Mouse (Mus musculus) ovary, postnatal 14 days (tissue): ENCODE data around the gene Ptpn13.

Source experiments
- DNase-seq: peaks from one replicate; pipeline ENCODE4 v3.0.0; 2022; ENCODE audit warnings: low spot score

Gene Ptpn13

DNA sequence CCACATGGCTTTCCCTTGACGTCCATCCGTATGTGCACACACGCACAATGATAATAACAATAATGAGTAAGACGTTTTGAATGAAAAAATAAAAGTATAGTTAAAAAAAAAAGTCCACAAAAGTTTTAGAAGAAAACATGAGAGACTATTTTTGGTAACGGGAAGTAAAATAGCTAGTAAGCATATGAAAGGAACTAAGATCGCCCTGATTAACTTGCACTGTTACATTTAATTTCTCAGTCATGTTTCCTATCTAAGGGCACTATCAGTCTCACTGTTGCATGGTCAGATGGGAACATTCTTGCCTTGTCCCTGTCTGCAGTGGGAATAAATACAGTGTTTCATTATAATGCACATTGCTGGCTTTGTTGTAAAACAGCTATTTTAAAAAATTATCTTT lies 2.4 kb upstream of the Ptpn13 start:
- DNase-seq = no peak

DNA sequence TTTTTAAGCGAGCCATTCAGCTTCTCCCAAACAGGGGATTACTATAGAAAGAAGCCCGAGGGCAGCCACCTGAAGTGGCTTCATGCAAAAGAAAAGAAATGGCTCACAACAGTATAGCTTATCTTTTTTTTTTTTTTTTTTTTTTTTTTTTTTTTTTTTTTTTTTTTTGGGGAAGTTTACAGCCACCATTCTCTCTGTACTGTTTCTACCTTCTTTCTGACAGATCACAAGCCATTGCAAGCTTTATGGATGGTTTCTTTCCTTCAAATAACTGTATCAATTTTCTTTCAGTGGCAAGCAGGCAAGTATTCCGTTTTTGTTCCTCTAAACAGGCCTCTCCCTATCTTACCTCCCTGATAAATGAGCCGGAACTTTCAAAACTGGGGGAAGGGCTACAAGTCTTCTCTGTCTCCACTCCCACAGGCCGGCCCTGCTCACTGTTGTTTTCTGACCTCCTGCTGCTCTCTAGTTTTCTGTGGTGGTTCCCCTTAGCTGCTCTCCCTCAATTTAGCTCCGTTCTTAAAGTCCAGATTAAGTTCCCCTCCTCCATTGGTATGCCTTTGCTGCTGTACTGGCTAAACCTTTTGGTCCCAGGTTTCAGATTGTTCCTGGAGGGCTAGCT lies 1.6 kb upstream of the Ptpn13 start:
- no peak for DNase-seq

DNA sequence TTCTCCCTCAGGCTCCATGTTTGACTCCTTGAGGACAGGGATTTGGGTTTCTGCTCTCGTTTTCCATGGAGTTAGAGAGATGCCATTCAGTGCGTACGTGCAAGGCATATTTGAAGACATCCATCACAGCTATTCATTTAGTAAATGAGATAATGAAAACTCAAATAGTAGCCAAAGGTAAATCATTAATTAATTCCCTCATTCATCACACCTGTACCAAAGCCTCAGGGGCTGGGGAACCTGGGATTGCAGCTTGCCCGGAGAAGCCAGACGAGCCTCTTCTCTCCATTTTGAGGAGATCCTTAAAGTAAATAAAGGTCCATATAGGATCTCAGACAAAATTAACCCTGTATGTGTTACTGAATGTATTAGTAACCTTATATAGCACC lies 1.1 kb upstream of the Ptpn13 start:
- no peak for DNase-seq

DNA sequence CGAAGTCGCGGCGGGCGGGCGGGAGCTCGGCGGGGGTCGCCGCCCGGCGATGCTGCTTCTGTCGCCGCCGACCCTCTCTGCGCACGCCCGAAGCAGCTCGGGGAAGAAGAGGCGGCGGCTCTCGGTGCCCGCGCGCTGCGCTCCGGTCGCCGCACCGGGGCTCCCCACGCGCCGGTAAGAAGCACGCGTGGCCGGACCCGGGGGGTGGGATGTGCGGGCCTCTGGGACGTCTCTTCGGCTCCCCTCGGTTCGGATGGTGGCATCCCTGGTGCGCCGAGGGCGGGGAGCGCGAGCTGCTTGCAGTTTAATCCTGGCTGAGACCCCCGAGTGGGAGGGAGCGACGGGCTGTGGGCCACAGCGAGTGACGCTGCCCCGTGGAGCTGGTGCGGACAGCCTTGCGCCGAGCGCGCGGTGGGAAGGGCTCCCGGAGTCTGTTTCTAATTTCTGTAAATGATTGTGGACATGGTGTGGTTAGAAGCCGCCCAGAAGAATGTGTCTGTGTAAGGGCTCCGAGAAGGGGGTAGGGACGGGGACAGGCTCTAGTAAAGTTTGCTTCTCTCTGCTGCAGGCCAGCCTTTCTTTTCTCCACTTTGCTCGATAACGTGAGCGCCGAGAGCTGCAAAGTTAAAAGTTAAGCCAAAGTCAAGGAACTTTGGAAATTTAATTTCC lies 505 bp downstream of the Ptpn13 start:
- DNase-seq = peak; percentile 46

DNA sequence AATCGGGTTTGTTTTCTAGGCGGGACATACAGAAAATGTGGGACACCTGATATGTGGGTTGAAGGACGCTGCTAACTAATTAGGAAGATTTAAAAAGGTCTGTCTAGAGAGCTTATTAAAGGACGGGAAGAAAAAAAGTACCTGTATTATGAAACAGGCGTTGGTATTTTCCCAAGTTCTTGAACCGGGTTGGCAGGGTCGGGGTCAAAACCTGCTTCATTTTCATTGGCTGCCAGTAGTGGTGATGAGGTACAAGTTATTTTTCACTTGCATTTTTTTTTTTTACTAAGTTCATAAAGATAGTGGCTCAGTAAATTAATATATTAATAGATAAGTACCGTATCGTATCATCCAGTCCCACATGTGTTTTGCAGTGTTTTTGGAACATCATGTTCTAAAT lies 1.3 kb downstream of the Ptpn13 start:
- no peak for DNase-seq

DNA sequence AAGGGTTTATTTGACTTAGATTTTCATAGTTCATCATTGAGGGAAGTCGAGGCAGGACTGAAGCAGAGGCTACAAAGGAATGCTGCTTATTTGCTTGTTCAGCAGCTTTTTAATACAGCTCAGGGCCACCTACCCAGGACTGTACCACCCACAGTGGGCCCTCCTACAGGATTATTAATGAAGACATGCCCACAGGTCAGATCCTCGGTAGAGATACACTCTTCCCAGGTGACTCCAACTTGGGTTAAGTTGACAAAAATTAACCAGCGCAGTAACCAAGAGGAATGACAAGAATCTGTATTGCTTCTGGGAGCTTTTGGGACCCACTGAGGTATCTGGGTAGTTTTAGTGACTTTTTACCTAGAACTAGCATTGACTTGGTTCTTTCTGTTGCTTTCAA lies 6.0 kb downstream of the Ptpn13 start:
- DNase-seq = no peak

DNA sequence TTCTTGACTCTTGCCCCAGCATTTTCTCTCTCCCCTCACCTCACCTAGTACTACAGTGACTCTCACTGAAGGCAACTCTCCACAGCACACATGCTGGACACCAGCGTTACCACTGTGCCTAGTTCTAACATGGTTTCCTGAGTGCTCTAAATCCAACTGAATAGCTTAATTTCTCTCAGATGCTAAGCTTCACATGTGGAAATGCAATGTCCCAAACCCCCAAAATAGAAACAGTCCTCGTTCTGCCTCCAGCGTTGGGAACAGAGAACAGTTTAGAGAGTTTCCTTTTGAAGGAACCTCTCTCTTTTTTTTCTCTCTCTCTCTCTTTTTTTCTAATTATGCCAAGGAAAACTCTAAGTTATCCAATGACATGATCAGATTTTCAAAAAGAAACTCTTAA lies 6.5 kb downstream of the Ptpn13 start:
- no peak for DNase-seq

DNA sequence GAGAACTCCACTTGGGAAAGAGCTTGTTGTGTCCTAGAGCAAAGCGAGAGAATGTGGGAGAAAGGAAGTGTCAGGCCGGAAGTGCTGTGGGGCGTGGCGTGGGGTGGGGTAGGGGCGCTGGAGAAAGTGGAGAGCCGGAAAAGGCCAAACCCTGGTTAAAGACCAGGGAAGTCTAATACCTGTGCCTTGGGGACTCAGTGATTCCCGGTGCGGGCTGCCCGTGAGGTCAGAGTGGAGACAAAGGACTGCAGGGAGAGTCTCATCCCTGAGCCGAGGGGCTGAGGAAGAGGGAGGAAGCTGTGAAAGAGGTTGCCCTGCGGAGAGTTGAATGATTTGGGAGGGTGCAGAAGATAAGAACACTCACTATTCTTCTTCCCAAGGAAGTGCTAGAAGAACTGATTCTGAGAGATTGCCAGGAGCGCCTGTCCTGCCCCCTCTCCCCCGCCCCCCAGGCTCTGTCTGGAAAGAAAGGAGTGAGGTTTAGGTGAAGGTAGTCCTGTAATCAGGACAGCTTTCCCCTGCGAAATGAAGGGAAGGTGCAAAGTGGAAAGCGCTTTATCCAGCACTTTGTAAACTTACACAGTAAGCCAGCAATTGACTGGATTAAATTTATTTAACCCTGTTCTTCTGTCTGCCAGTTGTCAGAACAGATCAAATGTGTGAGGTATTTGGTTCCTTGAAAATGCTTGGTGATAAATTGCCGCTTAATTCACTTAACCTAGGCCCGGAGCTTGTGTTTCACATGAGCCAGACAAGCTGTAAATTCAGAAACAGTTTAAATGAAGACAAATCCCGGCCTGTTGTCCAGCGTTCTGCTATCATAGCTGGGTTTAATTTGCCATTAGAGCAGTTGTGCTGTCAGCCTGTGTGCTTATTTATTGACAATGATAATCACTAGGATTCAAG lies 11.3 kb downstream of the Ptpn13 start:
- DNase-seq = no peak

DNA sequence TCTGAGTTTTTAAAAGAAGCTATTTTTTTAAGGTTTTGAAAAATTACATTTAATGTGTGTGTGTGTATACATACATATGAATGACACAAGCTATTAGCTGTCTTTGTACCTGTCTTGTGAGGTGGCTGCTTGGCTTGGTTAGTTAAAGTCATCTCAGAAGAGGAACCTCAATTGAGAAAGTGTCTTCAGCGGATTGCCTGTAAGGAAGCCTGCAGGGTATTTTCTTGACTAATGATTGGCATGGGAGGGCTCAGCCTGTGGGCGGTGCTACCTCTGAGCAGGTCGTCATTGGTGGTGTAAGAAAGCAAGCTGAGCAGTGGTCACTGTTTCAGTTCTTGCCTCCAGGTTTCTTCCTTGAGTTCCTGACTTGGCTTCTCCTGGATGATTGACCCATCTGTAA lies 12.7 kb downstream of the Ptpn13 start:
- DNase-seq = no peak

DNA sequence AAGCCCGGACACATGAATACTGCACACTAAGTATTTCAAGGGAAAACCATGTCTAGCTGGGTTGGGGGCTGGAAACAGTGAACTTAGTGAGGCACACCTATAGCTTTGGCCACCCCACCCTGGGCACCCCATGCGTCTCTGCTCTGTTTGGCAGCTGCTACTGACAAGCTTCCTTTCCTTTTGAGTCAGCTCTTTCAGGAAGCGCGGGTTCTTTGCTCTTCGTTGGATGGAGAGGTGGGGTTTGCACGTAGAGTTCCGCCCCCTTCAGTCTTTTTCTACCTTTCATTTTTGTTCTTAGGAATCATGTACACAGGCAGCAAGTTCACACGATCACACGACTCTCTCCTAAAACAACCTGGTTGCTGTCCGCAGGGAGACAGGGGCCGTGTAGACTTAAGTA lies 14.2 kb downstream of the Ptpn13 start:
- no peak for DNase-seq

DNA sequence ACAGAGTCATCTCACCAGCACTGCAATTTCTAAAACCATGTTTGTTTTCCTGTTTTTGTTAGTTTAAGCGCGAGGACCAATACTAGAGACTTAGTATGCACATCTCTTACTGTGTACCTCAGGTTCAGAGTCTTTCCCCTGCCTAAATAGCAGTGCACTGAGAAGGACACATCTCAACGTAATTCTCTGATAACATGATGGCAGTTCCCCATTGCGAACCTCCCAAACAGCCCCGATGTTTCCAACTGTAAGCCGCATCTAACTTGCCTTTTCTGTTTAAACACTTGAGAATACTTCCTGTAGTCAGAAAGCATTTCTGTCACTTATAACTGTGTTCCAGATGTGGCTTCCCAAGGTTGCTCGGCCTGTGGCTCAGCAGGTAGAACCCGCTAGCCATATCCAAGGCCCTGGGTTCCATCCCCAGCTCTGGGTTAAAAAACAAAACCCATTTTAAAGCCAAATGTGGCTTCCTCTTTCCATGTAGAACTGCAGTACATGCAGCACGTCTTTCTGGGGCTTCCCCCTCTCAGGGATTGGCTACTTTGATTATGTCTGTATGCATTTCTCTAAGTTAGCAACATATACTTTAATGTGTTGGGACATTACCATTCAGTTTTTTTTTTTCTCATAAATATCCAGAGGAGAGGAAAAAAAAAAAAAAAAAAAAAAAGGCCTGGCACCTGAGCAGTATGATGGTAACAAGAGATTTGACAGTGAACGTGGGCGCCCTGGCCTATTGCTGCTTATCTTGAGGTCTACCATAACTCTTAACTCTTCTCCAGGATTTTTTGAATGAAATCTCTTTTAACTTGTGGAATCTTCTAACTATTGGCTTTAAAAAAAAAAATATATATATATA lies 15.7 kb downstream of the Ptpn13 start:
- no peak for DNase-seq

DNA sequence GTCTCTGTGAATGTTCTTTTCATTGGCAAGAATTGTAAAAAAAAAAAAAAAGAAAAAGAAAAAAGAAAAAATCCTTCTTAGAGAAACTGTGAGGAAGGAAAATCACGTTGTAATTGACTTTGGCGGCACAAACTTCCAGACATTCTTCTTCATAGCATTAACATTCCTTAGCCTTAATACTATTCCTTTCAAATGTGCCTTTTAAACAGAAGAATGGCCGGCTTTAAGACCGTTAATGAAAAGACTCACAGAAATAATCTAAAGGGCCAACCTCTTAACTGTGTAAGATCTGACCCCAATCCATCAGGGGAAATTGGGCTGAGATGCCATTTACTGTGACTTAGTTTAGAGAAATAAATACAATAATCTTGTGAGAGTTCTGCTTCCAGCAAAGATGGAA lies 16.7 kb downstream of the Ptpn13 start:
- DNase-seq = no peak

DNA sequence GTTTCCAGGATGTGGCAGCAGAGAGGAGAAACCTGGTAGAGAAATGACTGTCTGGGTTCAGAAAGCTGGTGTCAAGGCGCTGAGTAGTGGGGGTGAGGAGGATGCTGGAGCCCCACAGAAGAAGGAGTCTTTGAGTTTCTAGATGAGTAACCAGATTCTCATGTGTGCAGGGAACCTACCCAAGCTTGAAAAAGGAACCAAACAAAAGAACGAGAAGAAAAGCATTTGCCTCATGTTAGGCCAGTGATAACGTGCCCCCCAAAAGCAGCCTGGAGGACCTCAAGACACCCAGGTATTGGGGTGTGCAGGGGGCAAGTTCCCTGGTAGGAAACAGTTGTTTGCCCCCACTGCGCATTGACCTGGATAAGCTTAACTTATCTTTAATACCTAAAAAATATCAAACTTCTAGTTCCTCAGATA lies 17.3 kb downstream of the Ptpn13 start:
- no peak for DNase-seq

DNA sequence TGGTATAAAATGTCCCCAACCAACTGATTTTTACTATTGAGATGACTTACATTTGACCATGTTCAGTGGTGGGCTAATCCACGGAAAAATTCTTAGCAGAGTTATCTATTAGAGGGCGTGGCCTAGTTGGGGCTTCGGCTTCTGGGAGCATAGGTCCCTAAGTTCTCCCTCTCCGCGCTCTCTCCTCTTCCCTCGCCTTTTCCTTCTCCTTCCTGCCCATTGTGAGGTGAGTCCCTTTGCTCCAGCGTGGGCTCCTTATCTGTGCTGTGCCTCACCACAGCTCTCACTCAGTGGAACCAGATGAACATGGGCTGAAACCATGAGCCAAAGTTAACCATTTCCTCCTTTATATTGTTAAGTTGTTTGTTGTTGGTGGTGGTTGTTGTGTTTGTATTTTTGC lies 17.9 kb downstream of the Ptpn13 start:
- no peak for DNase-seq

DNA sequence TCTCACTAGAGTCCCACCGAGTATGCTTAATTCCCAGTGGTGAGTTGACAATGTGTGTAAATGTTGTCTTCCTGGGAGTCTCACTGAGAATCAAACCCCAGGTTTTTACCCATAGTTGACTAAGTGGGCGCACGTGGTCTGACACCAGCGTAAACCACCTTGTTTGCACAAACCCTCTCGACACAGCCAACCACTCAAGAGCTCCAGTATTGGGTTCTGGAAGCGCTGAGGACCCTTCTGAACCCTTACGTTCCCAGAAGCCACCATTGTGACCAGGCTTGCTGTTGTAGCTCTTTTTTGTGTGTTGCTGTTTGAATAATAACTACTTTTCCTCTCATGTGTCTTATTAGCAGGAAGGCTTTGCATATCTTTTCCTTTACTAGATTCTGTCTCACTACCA lies 20.4 kb downstream of the Ptpn13 start:
- no peak for DNase-seq

DNA sequence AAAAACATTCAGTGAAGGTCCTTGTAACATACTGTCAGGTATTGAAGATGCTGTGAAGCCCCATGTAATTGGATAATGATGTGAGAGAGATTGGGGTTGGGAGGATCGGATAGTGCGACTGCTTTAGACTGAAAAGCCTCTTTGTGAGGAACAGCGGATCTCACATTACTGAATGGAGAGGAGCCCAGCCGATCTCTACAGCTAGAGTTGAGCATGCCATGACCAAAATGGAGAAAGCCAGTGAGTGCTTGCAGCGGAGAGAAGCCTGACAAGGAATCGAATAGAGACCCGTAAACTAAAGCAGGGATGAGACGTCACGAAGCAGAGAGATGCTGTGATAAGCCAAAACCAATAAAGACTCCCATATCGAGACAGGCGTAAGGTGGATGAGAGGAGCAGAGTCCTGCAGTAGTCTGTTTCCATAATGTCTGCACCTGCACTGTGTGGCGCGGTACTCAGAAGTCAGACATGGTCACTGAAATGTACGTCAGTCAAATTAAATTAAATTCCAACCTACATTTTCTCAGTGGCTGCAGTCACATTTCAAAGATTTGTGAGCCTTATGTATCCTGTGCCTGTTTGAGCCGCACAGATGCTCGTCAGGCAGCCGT lies 22.9 kb downstream of the Ptpn13 start:
- no peak for DNase-seq

DNA sequence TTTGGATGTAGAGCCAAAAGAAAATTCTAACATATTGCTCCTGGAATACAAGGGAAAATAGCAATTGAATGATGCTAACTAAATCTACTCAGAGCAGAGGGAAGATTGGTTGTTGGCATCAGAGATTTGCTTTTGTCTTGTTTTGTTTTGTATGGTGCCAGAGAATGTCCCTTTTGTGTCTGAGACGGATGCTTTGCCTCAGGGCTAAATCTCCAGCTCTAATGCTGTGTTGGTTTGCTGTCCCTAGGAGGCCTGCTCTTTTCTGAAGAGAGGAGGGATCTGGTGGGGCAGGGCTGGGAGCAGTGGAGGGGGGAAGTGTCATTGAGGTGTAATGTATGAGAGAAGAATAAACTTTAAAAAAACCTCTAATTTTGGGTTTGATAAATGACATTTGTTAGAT lies 23.5 kb downstream of the Ptpn13 start:
- no peak for DNase-seq

DNA sequence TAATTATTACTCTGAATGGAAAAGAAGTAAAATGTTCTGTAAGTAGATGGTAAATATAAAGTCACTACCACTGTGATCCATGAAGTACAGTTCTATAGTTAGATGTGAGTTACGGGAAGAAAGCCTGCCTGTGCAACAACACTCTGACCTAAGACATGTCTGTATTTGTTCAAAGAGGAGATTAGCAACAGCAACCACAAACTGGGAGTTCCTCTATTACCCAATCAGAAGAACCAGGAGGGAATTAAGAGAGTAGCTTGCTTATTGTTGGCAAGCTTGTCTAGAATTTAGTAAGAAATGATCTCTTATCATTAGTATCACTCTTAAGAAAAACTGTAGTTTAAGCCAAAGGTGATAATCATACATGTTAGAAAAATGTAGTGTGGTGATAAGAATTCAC lies 25.7 kb downstream of the Ptpn13 start:
- DNase-seq = no peak

DNA sequence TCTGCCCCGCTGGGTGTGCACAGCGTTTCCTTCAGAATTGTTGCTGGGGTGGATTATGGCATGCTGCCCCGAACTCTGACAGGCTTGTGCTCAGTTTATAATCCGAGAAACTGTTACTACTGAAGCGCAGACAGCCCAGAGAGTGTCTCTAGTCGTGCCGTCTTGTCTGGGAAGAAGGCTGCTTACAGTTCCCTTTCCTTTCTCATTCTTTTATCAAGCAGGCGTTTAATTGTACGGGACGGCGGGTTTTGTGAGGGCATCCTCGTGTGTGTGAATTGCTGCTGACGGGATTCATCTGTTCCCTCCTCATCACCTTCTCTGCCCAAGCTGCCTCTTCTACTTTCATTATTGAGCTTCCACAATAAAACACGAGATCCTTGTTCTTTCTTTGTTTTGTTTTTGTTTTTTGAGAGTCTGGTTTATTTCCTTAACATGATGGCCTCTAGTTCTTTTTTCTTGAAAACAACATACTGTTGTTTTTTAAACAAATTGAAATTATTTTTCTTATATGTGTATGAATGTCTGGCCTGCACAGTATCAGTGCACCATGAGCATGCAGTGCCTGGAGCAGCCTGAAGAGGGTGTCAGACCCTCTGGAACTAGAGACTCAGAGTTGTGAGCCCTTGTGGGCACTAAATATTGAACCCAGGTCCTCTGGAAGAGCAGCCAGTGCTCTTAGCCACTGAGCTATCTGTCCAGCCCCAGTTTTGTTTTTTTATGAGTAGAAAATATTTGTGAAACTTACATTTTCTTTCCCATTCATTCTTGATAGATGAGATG lies 28.6 kb downstream of the Ptpn13 start:
- DNase-seq = no peak

DNA sequence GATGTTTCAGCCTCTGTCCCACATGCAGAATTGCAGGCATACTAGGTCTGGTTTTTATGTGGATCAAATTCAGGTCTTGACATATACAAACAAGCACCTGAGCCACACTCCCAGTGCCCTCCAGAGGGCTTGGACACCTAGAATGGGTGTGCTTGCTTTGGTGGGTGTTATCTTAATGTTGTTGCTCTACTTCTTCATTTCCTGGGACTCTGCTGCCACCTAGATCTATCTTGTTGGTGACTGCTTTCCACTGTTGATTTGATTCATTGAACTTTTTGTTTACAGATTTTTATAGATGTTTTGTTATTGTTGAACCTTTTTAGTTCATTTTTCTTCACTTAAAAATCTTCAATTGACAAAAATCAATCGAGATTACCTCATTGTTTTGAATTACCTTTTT lies 31.8 kb downstream of the Ptpn13 start:
- DNase-seq = no peak

DNA sequence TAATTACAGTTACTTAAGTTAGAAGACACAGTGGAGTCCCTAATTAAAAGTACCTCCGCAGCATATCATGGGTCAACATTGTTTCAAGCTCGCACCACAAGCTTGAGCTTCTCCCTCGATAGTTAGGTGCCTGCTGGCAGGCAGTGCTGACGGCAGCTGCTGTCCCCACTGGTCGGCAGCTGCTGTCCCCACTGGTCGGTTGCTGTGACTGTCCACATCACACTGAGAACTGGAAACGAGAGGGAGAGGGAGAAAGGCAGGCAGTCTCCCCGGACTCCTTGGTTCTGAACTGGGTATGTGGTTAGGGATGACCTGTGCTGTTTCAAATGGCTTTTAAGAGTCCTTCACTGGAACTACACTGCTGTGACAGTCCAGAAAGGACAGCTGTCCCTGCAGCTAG lies 33.4 kb downstream of the Ptpn13 start:
- DNase-seq = no peak
